Mouse (Mus musculus) hindbrain, embryonic 11.5 days (tissue): ENCODE measurements around the gene Timp3. TPM values are rescaled to one million over a fixed set of nuclear protein-coding genes. Genes with fewer than 3 reads are reported as not detected.

Source experiments
- ATAC-seq: fragments of 200-750 bp; cut with Nextera tagmentation; 2 replicates; pipeline ENCODE4 v1.8.0; 2017; ENCODE audit warnings: mild to moderate bottlenecking, moderate TSS enrichment, moderate library complexity; ENCODE audit not compliant: low FRiP score
- DNase-seq: peaks from one replicate; pipeline ENCODE4 v3.0.0-alpha.2; 2015; ENCODE audit warnings: low spot score
- H3K27ac ChIP-seq: fragments of 300-500 bp; sonication (generic); 2 replicates; pipeline ENCODE4 v1.5.1; 2014; ENCODE audit warnings: mild to moderate bottlenecking, low read depth, low read length
- H3K27me3 ChIP-seq: fragments of 300-500 bp; sonication (generic); 2 replicates; pipeline ENCODE4 v1.6.1; 2014; ENCODE audit warnings: mild to moderate bottlenecking, low read length, moderate library complexity, mixed read lengths; ENCODE audit not compliant: control insufficient read depth, insufficient read depth
- H3K36me3 ChIP-seq: fragments of 300-500 bp; sonication (generic); 2 replicates; pipeline ENCODE4 v1.6.1; 2014; ENCODE audit warnings: mild to moderate bottlenecking, low read length, moderate library complexity, mixed read lengths; ENCODE audit not compliant: control insufficient read depth, insufficient read depth
- H3K4me1 ChIP-seq: fragments of 300-500 bp; sonication (generic); replicated peaks from 2 replicates; pipeline ENCODE4 v1.6.1; 2014; ENCODE audit warnings: low read length, mixed read lengths; ENCODE audit not compliant: control insufficient read depth, insufficient read depth
- H3K4me2 ChIP-seq: fragments of 300-500 bp; sonication (generic); replicated peaks from 2 replicates; pipeline ENCODE4 v1.6.1; 2014; ENCODE audit warnings: mild to moderate bottlenecking, low read depth, low read length
- H3K4me3 ChIP-seq: fragments of 300-500 bp; sonication (generic); 2 replicates; pipeline ENCODE4 v1.5.1; 2014; ENCODE audit warnings: low read depth, low read length
- H3K9ac ChIP-seq: fragments of 300-500 bp; sonication (generic); 2 replicates; pipeline ENCODE4 v1.6.1; 2014; ENCODE audit warnings: low read depth, low read length
- H3K9me3 ChIP-seq: fragments of 300-500 bp; sonication (generic); 2 replicates; pipeline ENCODE4 v1.6.1; 2016; ENCODE audit warnings: low read length; ENCODE audit not compliant: control insufficient read depth
- WGBS: fragments of 180-500 bp; shearing (Covaris S2); extraction: QIAGEN DNeasy Blood & Tissue Kit; methylation state at CpG from one replicate; pipeline ENCODE4 v1.1.7; 2014; 5-methylcytosine and 5-hydroxymethylcytosine counted together
- polyA plus RNA-seq: library from polyadenylated mRNA; unstranded; fragments of >200 nt; fragmentation: Nextera tagmentation; extraction: Ambion mirVana; gene quantifications from 2 replicates; pipeline ENCODE4 v1.2.1, GENCODE M21; 2014

Gene Timp3
- polyA plus RNA-seq, 1 experiment from 2014 or later: 31.6 TPM

- Histone ChIP-seq H3K4me2 (no peak overlapping the region), H3K27ac (no peak overlapping the region), H3K36me3 (no peaks in the 10 kb centered on the region), H3K4me1 (no peaks in the 10 kb centered on the region), H3K9me3 (no peaks in the 10 kb centered on the region), H3K27me3 (no peaks in the 10 kb centered on the region), H3K4me3 (no peak overlapping the region), H3K9ac (no peak overlapping the region)
- ATAC-seq (no peak), DNase-seq (no peak)
- WGBS: 89% methylated on average over 7 of the region's 7 CpGs
Measured at GRCm38 (mm10) chr10:86343931-86344330, 43.8 kb downstream of the Timp3 start.

GRCm38 (mm10) chr10:86344654-86345053, 44.5 kb downstream of the Timp3 start:
- 90% methylated on average over 6 of the region's 6 CpGs for WGBS
- no peak overlapping the region for H3K9ac ChIP-seq
- H3K9me3 ChIP-seq: no peaks in the 10 kb centered on the region
- no peak for ATAC-seq
- H3K4me2 ChIP-seq: no peak overlapping the region
- no peaks in the 10 kb centered on the region for H3K27me3 ChIP-seq
- no peak for DNase-seq
- no peaks in the 10 kb centered on the region for H3K4me1 ChIP-seq
- no peaks in the 10 kb centered on the region for H3K36me3 ChIP-seq
- H3K4me3 ChIP-seq: no peak overlapping the region
- no peak overlapping the region for H3K27ac ChIP-seq

GRCm38 (mm10) chr10:86345645-86346044, 45.5 kb downstream of the Timp3 start:
- no peaks in the 10 kb centered on the region for H3K27me3 ChIP-seq
- no peak overlapping the region for H3K9ac ChIP-seq
- no peak overlapping the region for H3K27ac ChIP-seq
- H3K4me3 ChIP-seq: no peak overlapping the region
- no peaks in the 10 kb centered on the region for H3K4me1 ChIP-seq
- no peak overlapping the region for H3K4me2 ChIP-seq
- WGBS: 93% methylated on average over 9 of the region's 9 CpGs
- ATAC-seq (no peak), DNase-seq (no peak)
- H3K36me3 ChIP-seq: no peaks in the 10 kb centered on the region
- H3K9me3 ChIP-seq: no peaks in the 10 kb centered on the region

GRCm38 (mm10) chr10:86346235-86346840, 46.2 kb downstream of the Timp3 start:
- no peak for ATAC-seq
- Histone ChIP-seq H3K4me1 (no peaks in the 10 kb centered on the region), H3K27ac (no peak overlapping the region), H3K9ac (no peak overlapping the region), H3K27me3 (no peaks in the 10 kb centered on the region), H3K36me3 (no peaks in the 10 kb centered on the region), H3K9me3 (no peaks in the 10 kb centered on the region), H3K4me3 (no peak overlapping the region), H3K4me2 (no peak overlapping the region)
- DNase-seq: no peak
- WGBS: 69% methylated on average over 3 of the region's 3 CpGs

GRCm38 (mm10) chr10:86351287-86351686, 51.1 kb downstream of the Timp3 start:
- Histone ChIP-seq H3K36me3 (no peaks in the 10 kb centered on the region), H3K9me3 (no peaks in the 10 kb centered on the region), H3K4me3 (no peak overlapping the region), H3K4me2 (no peak overlapping the region), H3K27me3 (no peaks in the 10 kb centered on the region), H3K4me1 (no peaks in the 10 kb centered on the region), H3K27ac (no peak overlapping the region), H3K9ac (no peak overlapping the region)
- 79% methylated on average over 2 of the region's 2 CpGs for WGBS
- no peak for ATAC-seq
- no peak for DNase-seq

- Histone ChIP-seq H3K4me3 (no peak overlapping the region), H3K4me2 (no peak overlapping the region), H3K27ac (no peak overlapping the region), H3K4me1 (no peaks in the 10 kb centered on the region), H3K36me3 (no peaks in the 10 kb centered on the region), H3K27me3 (no peaks in the 10 kb centered on the region), H3K9me3 (no peaks in the 10 kb centered on the region), H3K9ac (no peak overlapping the region)
- 92% methylated on average over 3 of the region's 3 CpGs for WGBS
- DNase-seq: no peak
- no peak for ATAC-seq
Measured at GRCm38 (mm10) chr10:86352521-86352920, 52.3 kb downstream of the Timp3 start.

GRCm38 (mm10) chr10:86356819-86357563, 56.8 kb downstream of the Timp3 start:
- Histone ChIP-seq H3K27ac (no peak overlapping the region), H3K9me3 (no peaks in the 10 kb centered on the region), H3K4me1 (no peaks in the 10 kb centered on the region), H3K4me2 (no peak overlapping the region), H3K9ac (no peak overlapping the region), H3K27me3 (no peaks in the 10 kb centered on the region), H3K4me3 (no peak overlapping the region), H3K36me3 (no peaks in the 10 kb centered on the region)
- 61% methylated on average over 5 of the region's 5 CpGs for WGBS
- ATAC-seq (no peak), DNase-seq (peak; percentile 44)

- 85% methylated on average over 7 of the region's 7 CpGs for WGBS
Measured at GRCm38 (mm10) chr10:86358307-86358975, 58.3 kb downstream of the Timp3 start.

More at GRCm38 (mm10) chr10:86358307-86358975, 58.3 kb downstream of the Timp3 start:
- H3K4me1 ChIP-seq: no peaks in the 10 kb centered on the region
- H3K4me3 ChIP-seq: no peak overlapping the region
- no peak overlapping the region for H3K27ac ChIP-seq
- ATAC-seq (no peak), DNase-seq (no peak)
- no peak overlapping the region for H3K4me2 ChIP-seq
- no peaks in the 10 kb centered on the region for H3K36me3 ChIP-seq
- H3K9ac ChIP-seq: no peak overlapping the region
- H3K27me3 ChIP-seq: no peaks in the 10 kb centered on the region
- no peaks in the 10 kb centered on the region for H3K9me3 ChIP-seq
